Mouse (Mus musculus): Measurements from ENCODE around the gene Dxo.

- TF ChIP-seq CTCF (conservative IDR thresholded peaks at IDR 0.05; ENCODE audit: low read length) (no peak), POU5F1 (IDR thresholded peaks at IDR 0.05; ENCODE audit: borderline replicate concordance, low read length) (no peak), NANOG (IDR thresholded peaks at IDR 0.05; ENCODE audit: borderline replicate concordance, low read length) (no peak)
Measured at GRCm38 (mm10) chr17:34861704-34862415, 25.0 kb downstream of the Dxo start.

Measured in E14TG2a.4 (cell line).